19 mouse cellular contexts compared by ENCODE assay signal in genomic region chr9:46998338-46998791, GRCm38 (mm10). TPM values are rescaled to one million over a fixed set of nuclear protein-coding genes. Genes with fewer than 3 reads are reported as not detected.
DNase-seq lines count a peak whose midpoint lies in the region; ATAC-seq lines count a peak whose summit lies in the region.
"Had no signal": no experiment of that assay in that cellular context is flagged by ENCODE, and none has a peak within 500 bp of the region (broad histone marks: within the 10 kb centered on the region; RNA-seq: fewer than 3 reads in every experiment).

Gene Gm4791 (plus strand): TSS chr9:46998741.

- no peak for ATAC-seq in cerebellum, adult (ENCODE audit: insufficient number of reproducible peaks, low FRiP score, low TSS enrichment)
- no peak for ATAC-seq in midbrain, embryonic 13.5 days
- ATAC-seq: forebrain, postnatal 0 days had no signal

- peaks cover 10% of the 10 kb centered on the region for H3K4me1 ChIP-seq in midbrain, embryonic 10.5 days
- H3K4me1 ChIP-seq in midbrain, embryonic 13.5 days (replicated peaks): 0 out of 2 replicates have a peak, but pooled peaks cover 4% of the 10 kb centered on the region
- peaks cover 12% of the 10 kb centered on the region for H3K4me1 ChIP-seq in limb, embryonic 10.5 days

- H3K4me3 ChIP-seq in midbrain, embryonic 10.5 days: no peak within 1 kb of the TSS
- no peak within 1 kb of the TSS for H3K4me3 ChIP-seq in midbrain, embryonic 13.5 days (replicated peaks)
- H3K4me3 ChIP-seq in limb, embryonic 10.5 days: no peak within 1 kb of the TSS

- DNase-seq in cerebellum, postnatal 10 days: peak; percentile 69 to 73
- no peak for DNase-seq in midbrain, embryonic 10.5 days (ENCODE audit: low spot score)
- DNase-seq in limb, embryonic 10.5 days (ENCODE audit: low spot score): peak; percentile 51
- peak; percentile 71 for DNase-seq in retina, embryonic 14.5 days (ENCODE audit: low spot score)
- no peak for DNase-seq in heart, adult 8-10 months (ENCODE audit: low spot score)
- DNase-seq in thymus, postnatal 36 days: no peak
- DNase-seq: adrenal gland, postnatal 25 days; cerebellum, adult 11-12 months; forebrain, postnatal 0 days; heart, postnatal 14 days; kidney, adult 11 months; layer of hippocampus, adult 9-11 months; lung, adult 2 months had no signal

- H3K27me3 ChIP-seq in midbrain, embryonic 10.5 days (ENCODE audit: low read depth, poor library complexity, severe bottlenecking): no peaks in the 10 kb centered on the region
- H3K27me3 ChIP-seq in midbrain, embryonic 13.5 days: no peaks in the 10 kb centered on the region
- no peaks in the 10 kb centered on the region for H3K27me3 ChIP-seq in limb, embryonic 10.5 days (ENCODE audit: low read depth, poor library complexity, severe bottlenecking)

- no peaks in the 10 kb centered on the region for H3K9me3 ChIP-seq in midbrain, embryonic 10.5 days (replicated peaks)
- no peaks in the 10 kb centered on the region for H3K9me3 ChIP-seq in midbrain, embryonic 13.5 days
- no peaks in the 10 kb centered on the region for H3K9me3 ChIP-seq in limb, embryonic 10.5 days (replicated peaks)

- no peaks in the 10 kb centered on the region for H3K36me3 ChIP-seq in midbrain, embryonic 10.5 days
- no peaks in the 10 kb centered on the region for H3K36me3 ChIP-seq in midbrain, embryonic 13.5 days
- H3K36me3 ChIP-seq in limb, embryonic 10.5 days: no peaks in the 10 kb centered on the region

- no peak within 1 kb of the TSS for H3K4me2 ChIP-seq in midbrain, embryonic 13.5 days (replicated peaks)

- 0 out of 2 replicates have a peak within 1 kb of the TSS, but pooled peaks have one; percentile 33 for H3K27ac ChIP-seq in midbrain, embryonic 10.5 days (replicated peaks)
- no peak within 1 kb of the TSS for H3K27ac ChIP-seq in midbrain, embryonic 13.5 days
- H3K27ac ChIP-seq in limb, embryonic 10.5 days: no peak within 1 kb of the TSS

- H3K9ac ChIP-seq in midbrain, embryonic 13.5 days (replicated peaks): no peak within 1 kb of the TSS
- H3K9ac ChIP-seq: forebrain, postnatal 0 days had no signal

- WGBS in midbrain, embryonic 10.5 days: 53% methylated on average over 5 of the region's 5 CpGs
- 46% methylated on average over 5 of the region's 5 CpGs for WGBS in midbrain, embryonic 13.5 days
- WGBS in limb, embryonic 10.5 days: 13% methylated on average over 5 of the region's 5 CpGs

RNA-seq across cellular contexts. Expression of gene Gm4791, which starts in this region (rescaled TPM):
- not detected in 2 replicates for polyA plus RNA-seq in midbrain, embryonic 10.5 days (2016; fragmentation: Nextera tagmentation; extraction: Ambion mirVana)
- not detected in 2 replicates for polyA plus RNA-seq in midbrain, embryonic 13.5 days (2015; fragmentation: Nextera tagmentation; extraction: Ambion mirVana)
- polyA plus RNA-seq in limb, embryonic 10.5 days (2016; fragmentation: Nextera tagmentation; extraction: Ambion mirVana): not detected in 2 replicates
- not detected for total RNA-seq in heart, adult 8-10 months (2022)
- total RNA-seq: adrenal gland, postnatal 25 days; forebrain, postnatal 0 days; heart, postnatal 14 days; left cerebral cortex, postnatal 36 days; megakaryocyte, adult 5-6 weeks had no signal
- polyA plus RNA-seq: forebrain, postnatal 0 days; gonadal fat pad, adult 2 months; lung, adult 2 months; neural tube, embryonic 14.5 days had no signal

Comparison
In these comparisons a context has a peak if more than half of its experiments do, and no peak if none do; other contexts are left out.
1. Peak in DNase-seq in limb, embryonic 10.5 days; RNA of the gene not detected or under 1 TPM.
2. DNase-seq: peak in cerebellum, postnatal 10 days (2 of 2) and retina, embryonic 14.5 days (single experiment); none in midbrain, embryonic 10.5 days (single experiment), heart, adult 8-10 months (single experiment) and thymus, postnatal 36 days (0 of 2).